Mouse (Mus musculus) liver, postnatal 0 days (tissue): Measurements from ENCODE around the gene Nup43.

Experiments used
- CTCF ChIP-seq: sonication (generic); IDR thresholded peaks from 2 replicates; pipeline ENCODE4 v1.5.1; 2016; ENCODE audit warnings: antibody characterized with exemption, low read depth
- EP300 ChIP-seq: IDR thresholded peaks from 2 replicates; pipeline ENCODE4 v1.6.1; 2016; ENCODE audit warnings: antibody characterized with exemption, low read depth, mild to moderate bottlenecking

DNA sequence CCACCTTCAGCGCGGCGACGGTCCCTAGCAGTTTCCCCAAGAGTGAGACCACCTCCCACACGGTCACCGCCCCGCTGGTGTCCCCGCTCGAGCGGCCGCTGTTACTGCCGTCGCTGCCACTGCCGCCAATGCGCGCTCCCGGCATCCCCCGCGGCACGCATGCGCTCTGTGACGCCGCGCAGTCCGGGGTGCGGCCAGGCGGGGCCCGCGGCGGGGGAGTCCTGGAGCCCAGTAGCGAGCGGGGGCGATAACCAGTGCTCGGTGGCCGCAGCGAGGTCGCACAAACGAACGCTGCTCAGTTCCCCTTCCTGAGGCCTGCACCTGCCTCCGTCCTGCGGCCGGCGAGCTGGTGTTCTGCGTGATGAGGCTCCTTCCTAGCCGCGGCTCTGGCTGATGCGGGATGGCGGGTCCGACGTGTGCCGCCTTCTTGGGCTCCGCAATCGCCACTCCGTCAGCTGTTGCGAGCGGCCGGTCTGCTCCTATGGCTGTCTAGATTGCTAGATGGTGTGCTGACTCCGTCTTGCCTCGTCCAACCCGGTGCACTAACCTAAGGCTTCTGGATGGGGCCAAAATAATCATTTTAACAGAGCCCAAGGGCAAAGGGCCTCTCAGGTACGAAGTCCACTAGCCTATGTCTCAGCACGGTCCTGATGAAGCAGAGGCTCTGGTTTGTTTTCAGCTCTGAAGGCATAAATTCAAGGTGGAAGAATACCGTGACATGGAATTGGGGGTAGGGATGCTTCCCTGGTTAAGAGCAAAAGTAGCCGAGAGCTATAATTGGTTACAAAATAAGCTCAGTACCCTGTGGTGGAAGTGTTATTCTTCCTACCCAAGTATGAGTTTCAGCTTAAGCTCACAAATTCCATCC, 3.9 kb upstream of the Nup43 start:
- TF ChIP-seq CTCF = no peak
- no peak; the same call in 1 of the 2 replicates for TF ChIP-seq EP300
